Mouse (Mus musculus) heart, adult 2 months (tissue): ENCODE measurements around the gene Cdk16. TPM values are rescaled to one million over a fixed set of nuclear protein-coding genes. Genes with fewer than 3 reads are reported as not detected.

Experiments
- DNase-seq, 2 experiments: peaks; one replicate each; pipeline ENCODE4 v3.0.0; 2021
- H3K27ac ChIP-seq: fragments of 200-600 bp; 2 replicates; pipeline ENCODE4 v1.8.1; 2022
- H3K27me3 ChIP-seq: fragments of 200-500 bp; 2 replicates; pipeline ENCODE4 v1.6.1; 2012; ENCODE audit warnings: mild to moderate bottlenecking, low read length, inconsistent platforms, mixed read lengths; ENCODE audit not compliant: control insufficient read depth, insufficient read depth
- H3K36me3 ChIP-seq: fragments of 200-500 bp; 2 replicates; pipeline ENCODE4 v1.6.1; 2012; ENCODE audit warnings: low read length, inconsistent platforms; ENCODE audit not compliant: control insufficient read depth, insufficient read depth
- H3K4me1 ChIP-seq: fragments of 200-500 bp; 2 replicates; pipeline ENCODE4 v1.6.1; 2011; ENCODE audit warnings: low read length; ENCODE audit not compliant: control insufficient read depth, insufficient read depth
- H3K4me3 ChIP-seq: fragments of 200-600 bp; 2 replicates; pipeline ENCODE4 v1.8.1; 2022
- H3K79me2 ChIP-seq: fragments of 200-500 bp; replicated peaks from 2 replicates; pipeline ENCODE4 v1.6.1; 2012; ENCODE audit warnings: mild to moderate bottlenecking, inconsistent platforms, low read length, moderate library complexity, mixed read lengths; ENCODE audit not compliant: control insufficient read depth, insufficient read depth
- H3K9ac ChIP-seq: fragments of 200-500 bp; 2 replicates; pipeline ENCODE4 v1.6.1; 2012; ENCODE audit warnings: low read depth, mild to moderate bottlenecking, control low read depth, inconsistent platforms, low read length, mixed read lengths
- CTCF ChIP-seq: fragments of 200-600 bp; IDR thresholded peaks from 2 replicates; pipeline ENCODE4 v1.8.1; 2022; ENCODE audit warnings: antibody characterized with exemption, mild to moderate bottlenecking, moderate library complexity
- EP300 ChIP-seq: fragments of 200-500 bp; IDR thresholded peaks from 2 replicates; pipeline ENCODE4 v1.6.1; 2011; ENCODE audit warnings: low read depth, low read length, control low read depth; ENCODE audit not compliant: insufficient read depth
- POLR2A ChIP-seq: fragments of 200-500 bp; IDR thresholded peaks from 2 replicates; pipeline ENCODE4 v1.6.1; 2011; ENCODE audit warnings: mild to moderate bottlenecking, low read depth, low read length, control low read depth; ENCODE audit not compliant: insufficient read depth
- WGBS: fragments of 180-500 bp; shearing (Covaris S2); methylation state at CpG from one replicate; pipeline ENCODE4 v1.1.7; 2018; 5-methylcytosine and 5-hydroxymethylcytosine counted together
- intact Hi-C: fragments of 180-260 bp; cut with DNase I; formaldehyde crosslinking; loops from one replicate; pipeline ENCODE4 v1.15.1; 2025
- polyA plus RNA-seq: library from polyadenylated mRNA; depleted of rRNA; stranded (reverse); fragments of >200 nt; gene quantifications from 2 replicates; pipeline ENCODE4 v1.2.3, GENCODE M21; 2012
- total RNA-seq, 2 experiments: library from RNA; stranded (reverse); gene quantifications; 2 replicates each; pipeline ENCODE4 v1.2.3; 2021

The Cdk16 gene
- total and polyA plus RNA-seq, 3 experiments, result 110 to 190 (median 117) TPM

DNA sequence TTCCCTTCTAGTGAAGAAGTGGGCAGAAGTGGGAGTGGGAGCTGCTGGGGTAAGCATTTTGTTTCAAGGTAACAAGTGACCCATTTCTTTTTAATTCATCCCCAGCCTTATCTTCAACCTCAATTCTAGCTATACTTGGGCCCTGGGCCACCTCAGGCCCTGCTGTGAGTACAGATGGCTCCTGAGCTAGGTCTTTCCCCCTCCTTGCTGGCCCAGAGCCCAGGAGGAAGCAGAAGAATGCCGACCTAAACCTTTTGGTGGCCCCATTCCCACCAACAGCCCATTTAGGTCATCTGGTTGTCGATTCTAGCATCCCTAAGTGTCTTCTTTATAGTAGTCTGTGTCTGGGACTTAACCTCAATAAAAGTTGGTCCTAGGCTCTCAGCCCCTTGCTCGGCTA, 3.8 kb downstream of the Cdk16 start:
- Histone ChIP-seq H3K79me2 (peaks cover 7% of the 10 kb centered on the region), H3K27me3 (no peaks in the 10 kb centered on the region), H3K36me3 (peaks cover 4% of the 10 kb centered on the region), H3K9ac (no peak overlapping the region), H3K4me1 (peaks cover 7% of the 10 kb centered on the region), H3K27ac (no peak overlapping the region), H3K4me3 (no peak overlapping the region)
- DNase-seq, result no peak
- intact Hi-C loops, result no loop called here
- WGBS, result 37% methylated on average over 3 of the region's 3 CpGs
- no peak for TF ChIP-seq EP300
- TF ChIP-seq CTCF, result no peak
- TF ChIP-seq POLR2A, result no peak

- Histone ChIP-seq H3K4me1 (peaks cover 7% of the 10 kb centered on the region), H3K4me3 (no peak overlapping the region), H3K79me2 (peaks cover 7% of the 10 kb centered on the region), H3K27me3 (no peaks in the 10 kb centered on the region), H3K9ac (no peak overlapping the region), H3K27ac (no peak overlapping the region), H3K36me3 (peaks cover 4% of the 10 kb centered on the region)
- intact Hi-C loops, result no loop called here
- 85% methylated on average over 1 of the region's 1 CpGs for WGBS
- TF ChIP-seq CTCF, result no peak
- no peak for TF ChIP-seq POLR2A
- TF ChIP-seq EP300, result no peak
- no peak for DNase-seq
Observed at GRCm38 (mm10) chrX:20692616-20693015, 4.9 kb downstream of the Cdk16 start.

DNA sequence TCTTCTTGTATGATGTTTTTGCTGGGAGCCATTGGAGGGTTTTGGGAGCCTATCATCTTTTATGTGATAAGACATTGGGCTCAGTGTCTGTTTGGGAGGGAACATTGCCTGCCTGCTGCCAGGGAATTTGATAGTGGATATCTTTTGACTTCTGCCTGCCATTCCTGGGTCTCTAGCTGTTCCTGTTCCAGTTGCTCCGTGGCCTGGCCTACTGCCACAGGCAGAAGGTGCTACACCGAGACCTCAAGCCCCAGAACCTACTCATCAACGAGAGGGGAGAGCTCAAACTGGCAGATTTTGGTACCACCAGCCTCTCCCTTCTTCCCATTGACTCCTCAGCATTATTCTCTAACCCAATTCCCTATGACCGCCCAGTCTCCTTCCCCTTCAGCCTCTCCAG, 8.1 kb downstream of the Cdk16 start:
- 65% methylated on average over 4 of the region's 4 CpGs for WGBS
- Histone ChIP-seq H3K27me3 (no peaks in the 10 kb centered on the region), H3K9ac (no peak overlapping the region), H3K79me2 (no peaks in the 10 kb centered on the region), H3K27ac (no peak overlapping the region), H3K36me3 (peaks cover 3% of the 10 kb centered on the region), H3K4me1 (peaks cover 4% of the 10 kb centered on the region), H3K4me3 (no peak overlapping the region)
- intact Hi-C loops, result no loop called here
- peak in 1 of 2 experiments; percentile 35 for DNase-seq
- TF ChIP-seq EP300 (no peak), POLR2A (no peak), CTCF (no peak)

DNA sequence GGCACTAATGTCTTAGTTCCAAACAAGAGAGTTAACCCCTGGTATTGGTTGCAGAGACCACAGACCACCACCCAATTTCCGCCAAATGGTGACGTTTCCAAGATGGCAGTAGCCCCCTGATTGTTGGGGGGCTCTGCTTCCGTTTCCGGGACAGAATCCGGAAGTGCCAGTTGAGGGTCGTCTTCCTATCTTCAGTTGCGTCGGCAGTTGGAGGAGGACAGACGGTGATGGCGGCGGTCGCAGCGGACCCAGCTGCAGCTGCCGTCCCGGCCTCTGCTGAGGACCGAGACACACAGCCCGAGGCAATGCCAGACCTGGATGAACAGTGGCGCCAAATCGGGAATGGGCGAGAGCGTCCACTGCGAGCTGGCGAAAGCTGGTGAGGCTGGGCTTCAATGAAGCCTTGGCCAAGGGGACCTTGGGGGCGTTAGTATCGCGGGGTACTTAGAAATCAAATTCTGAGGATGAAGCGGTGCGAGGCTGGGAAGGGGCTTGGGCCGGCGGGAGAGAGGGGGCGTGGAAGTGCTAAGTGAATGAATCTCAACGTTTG, 16.1 kb downstream of the Cdk16 start, which contains the start of gene Usp11:
Gene Usp11, plus strand, starts transcription at position 166 of the 550 bp plus-strand sequence.
- DNase-seq, result no peak
- Histone ChIP-seq H3K9ac (peak within 1 kb of the TSS; percentile 84), H3K36me3 (no peaks in the 10 kb centered on the region), H3K79me2 (no peaks in the 10 kb centered on the region), H3K4me1 (no peaks in the 10 kb centered on the region), H3K27me3 (no peaks in the 10 kb centered on the region), H3K4me3 (peak within 1 kb of the TSS; percentile 55), H3K27ac (peak within 1 kb of the TSS; percentile 79)
- intact Hi-C loops, result loop anchor here (2.0 kb wide), 1 partner anchor 15 kb away; no protein-coding TSS in a partner anchor
- no peak for TF ChIP-seq POLR2A
- TF ChIP-seq EP300, result no peak
- TF ChIP-seq CTCF, result no peak
- 14% methylated on average over 32 of the region's 32 CpGs for WGBS

DNA sequence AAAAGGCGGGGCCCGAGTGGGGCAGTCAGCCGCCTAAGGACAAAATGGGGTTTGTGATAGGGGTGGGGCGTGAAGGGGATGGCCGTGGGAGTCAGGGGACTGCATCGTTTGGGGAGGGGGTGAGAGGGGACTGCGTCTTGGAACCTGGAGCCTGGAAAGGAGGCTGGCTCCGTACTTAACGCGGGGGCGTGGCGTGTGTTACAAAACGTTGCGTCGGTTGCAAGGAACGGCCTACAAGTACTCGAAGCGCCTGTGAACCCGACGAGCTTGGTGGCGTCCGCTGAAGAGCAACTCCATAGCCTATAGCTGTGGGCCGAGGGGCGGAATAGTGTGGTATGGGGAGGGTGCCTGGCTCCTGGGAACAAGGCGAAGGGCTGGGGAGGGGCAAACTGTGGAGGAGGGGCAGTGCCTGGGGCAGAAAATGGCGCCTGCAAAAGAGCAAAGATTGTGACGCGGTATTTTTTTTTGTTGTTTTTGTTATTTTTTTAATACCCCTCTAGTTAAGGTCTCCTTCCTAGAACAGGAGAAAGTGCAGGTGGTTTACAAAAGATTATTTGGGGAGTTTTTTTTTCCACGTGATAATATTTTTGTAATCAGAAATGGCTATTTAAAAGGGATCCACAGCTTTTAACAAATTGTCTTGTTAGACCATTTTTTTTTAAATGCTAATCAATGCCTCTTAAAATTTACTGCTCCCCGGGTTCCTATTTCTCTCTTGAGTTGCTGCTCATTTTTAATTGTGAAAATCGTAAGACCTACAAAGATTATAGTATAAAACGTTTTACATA, 16.7 kb downstream of the Cdk16 start:
- H3K27ac ChIP-seq, result peak overlapping the region; percentile 79
- H3K9ac ChIP-seq, result peak overlapping the region; percentile 84
- no peaks in the 10 kb centered on the region for H3K4me1 ChIP-seq
- H3K27me3 ChIP-seq, result no peaks in the 10 kb centered on the region
- WGBS, result 14% methylated on average over 32 of the region's 32 CpGs
- intact Hi-C loops, result loop anchor here (2.0 kb wide), 1 partner anchor 16 kb away; no protein-coding TSS in a partner anchor
- H3K79me2 ChIP-seq, result no peaks in the 10 kb centered on the region
- no peaks in the 10 kb centered on the region for H3K36me3 ChIP-seq
- TF ChIP-seq CTCF (no peak), EP300 (0 out of 2 replicates have a peak, but pooled peaks have one; percentile 32), POLR2A (peak; percentile 64)
- DNase-seq, result peak; percentile 79 to 82
- peak overlapping the region; percentile 55 for H3K4me3 ChIP-seq

DNA sequence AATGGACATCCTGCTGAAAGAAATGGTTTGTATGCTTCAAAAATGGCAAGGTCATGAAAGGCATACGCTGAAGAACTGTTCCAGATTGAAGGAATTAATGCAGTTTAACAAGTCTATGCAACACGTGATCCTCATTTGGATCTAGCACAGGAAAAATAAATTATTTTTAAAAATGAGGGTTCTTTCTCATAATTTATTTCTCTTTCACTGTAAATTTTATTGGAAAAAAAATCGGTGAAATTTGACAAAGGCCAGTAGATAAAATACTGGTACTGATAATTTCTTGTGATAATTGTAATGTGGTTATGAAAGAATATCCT, 17.3 kb downstream of the Cdk16 start:
- H3K27ac ChIP-seq, result peak overlapping the region; percentile 79
- WGBS, result 17% methylated on average over 3 of the region's 3 CpGs

More for the DNA sequence above, 17.3 kb downstream of the Cdk16 start:
- H3K36me3 ChIP-seq, result no peaks in the 10 kb centered on the region
- H3K4me3 ChIP-seq, result peak overlapping the region; percentile 55
- H3K4me1 ChIP-seq, result no peaks in the 10 kb centered on the region
- TF ChIP-seq POLR2A (no peak), EP300 (no peak), CTCF (no peak)
- no peak for DNase-seq
- no peak overlapping the region for H3K9ac ChIP-seq
- H3K27me3 ChIP-seq, result no peaks in the 10 kb centered on the region
- intact Hi-C loops, result loop anchor here (2.0 kb wide), 1 partner anchor 16 kb away; no protein-coding TSS in a partner anchor
- no peaks in the 10 kb centered on the region for H3K79me2 ChIP-seq
